Mouse (Mus musculus) ES-E14 (cell line): Measurements from ENCODE around the gene Pafah1b3.

ENCODE experiments used
- CHD2 ChIP-seq: IDR thresholded peaks from 2 replicates; pipeline ENCODE4 v1.6.1; 2014; ENCODE audit warnings: mild to moderate bottlenecking, low read depth, low read length, inconsistent platforms
- HCFC1 ChIP-seq: IDR thresholded peaks from 2 replicates; pipeline ENCODE4 v1.6.1; 2012; ENCODE audit warnings: low read length, inconsistent platforms, borderline replicate concordance; ENCODE audit not compliant: insufficient read depth
- MAFK ChIP-seq: IDR thresholded peaks from 2 replicates; pipeline ENCODE4 v1.6.1; 2014; ENCODE audit warnings: mild to moderate bottlenecking, low read depth, low read length, inconsistent platforms; ENCODE audit not compliant: insufficient read depth
- ZC3H11A ChIP-seq: IDR thresholded peaks from 2 replicates; pipeline ENCODE4 v1.6.1; 2012; ENCODE audit warnings: low read depth, mild to moderate bottlenecking, inconsistent platforms, low read length, borderline replicate concordance
- ZNF384 ChIP-seq: IDR thresholded peaks from 2 replicates; pipeline ENCODE4 v1.6.1; 2012; ENCODE audit warnings: low read depth, low read length, inconsistent platforms

- TF ChIP-seq MAFK (no peak), ZNF384 (no peak), CHD2 (no peak), HCFC1 (no peak), ZC3H11A (no peak)
Measured at GRCm38 (mm10) chr7:25247498-25247897, 50.3 kb downstream of the Pafah1b3 start.
